Comparison of ENCODE assay signal across 8 mouse cellular contexts in the genomic region with DNA sequence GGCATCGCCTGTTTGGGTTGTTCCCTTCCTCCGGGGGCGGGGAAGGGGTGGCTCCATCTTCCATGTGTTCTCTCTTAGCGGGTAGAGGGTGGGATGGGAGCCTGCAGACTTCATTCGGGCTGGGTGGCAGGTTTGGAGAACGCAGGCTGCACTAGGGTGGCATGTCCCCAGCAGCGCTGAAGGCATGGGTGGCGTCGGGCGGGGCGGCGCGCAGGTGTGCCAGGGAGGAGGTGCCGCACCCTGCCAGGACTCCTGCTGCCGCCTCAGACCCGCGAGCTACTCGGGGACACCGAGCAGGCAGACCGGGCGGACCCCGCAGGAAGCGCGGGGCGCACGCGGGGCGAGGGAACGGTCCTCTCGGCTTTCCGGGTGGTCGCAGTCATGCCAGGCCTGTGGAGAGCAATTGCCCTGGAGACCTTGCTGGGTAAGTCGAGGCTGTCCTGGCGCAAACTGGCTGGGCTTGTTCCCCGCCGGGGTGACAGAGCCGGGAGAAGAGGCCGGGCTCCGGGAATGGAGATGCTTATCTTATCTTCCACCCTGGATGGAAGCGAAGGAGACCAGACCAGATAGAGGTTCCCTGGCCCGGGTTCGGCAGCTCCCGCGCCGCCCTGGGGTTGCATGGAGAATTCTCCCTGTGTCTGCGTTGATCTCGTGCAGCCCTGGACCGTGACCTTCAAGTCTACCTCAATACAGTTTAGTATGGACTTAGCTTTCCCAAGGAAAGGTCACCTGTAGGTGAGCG. TPM values are rescaled to one million over a fixed set of nuclear protein-coding genes. Genes with fewer than 3 reads are reported as not detected.
DNase-seq lines count a peak whose midpoint lies in the region; ATAC-seq and TF ChIP-seq lines count a peak whose summit lies in the region.

A gene (plus strand): TSS at position 95 of the 742 bp plus-strand sequence.

- H3K27ac ChIP-seq in liver, embryonic 12.5 days = no peak within 1 kb of the TSS
- H3K27ac ChIP-seq in forebrain, embryonic 12.5 days = no peak within 1 kb of the TSS
- no peak within 1 kb of the TSS for H3K27ac ChIP-seq in intestine, embryonic 14.5 days (ENCODE audit: low read depth)
- H3K27ac ChIP-seq in liver, embryonic 13.5 days = no peak within 1 kb of the TSS
- H3K27ac ChIP-seq in small intestine, adult 2 months (ENCODE audit: insufficient read depth, low read depth, low read length) = no peak within 1 kb of the TSS

- 4% methylated on average over 49 of the region's 49 CpGs for WGBS in liver, embryonic 12.5 days (ENCODE audit: insufficient replicate concordance)
- WGBS in forebrain, embryonic 12.5 days = 4% methylated on average over 49 of the region's 49 CpGs
- 2% methylated on average over 47 of the region's 49 CpGs for WGBS in intestine, embryonic 14.5 days
- WGBS in liver, embryonic 13.5 days (ENCODE audit: insufficient replicate concordance) = 4% methylated on average over 49 of the region's 49 CpGs
- 3% methylated on average over 49 of the region's 49 CpGs for WGBS in small intestine, adult 2 months

- no peak for TF ChIP-seq POLR2A in small intestine, adult 2 months (IDR thresholded peaks at IDR 0.05; ENCODE audit: low read depth, low read length)

- H3K9me3 ChIP-seq in liver, embryonic 12.5 days (replicated peaks) = no peaks in the 10 kb centered on the region
- no peaks in the 10 kb centered on the region for H3K9me3 ChIP-seq in forebrain, embryonic 12.5 days
- H3K9me3 ChIP-seq in intestine, embryonic 14.5 days (ENCODE audit: control insufficient read depth, low read length) = no peaks in the 10 kb centered on the region
- no peaks in the 10 kb centered on the region for H3K9me3 ChIP-seq in liver, embryonic 13.5 days (replicated peaks)

- peak within 1 kb of the TSS; percentile 16; the same call in 1 of the 2 replicates for H3K4me3 ChIP-seq in liver, embryonic 12.5 days
- H3K4me3 ChIP-seq in forebrain, embryonic 12.5 days (replicated peaks) = peak within 1 kb of the TSS; percentile 37
- peak within 1 kb of the TSS; percentile 20 for H3K4me3 ChIP-seq in intestine, embryonic 14.5 days (ENCODE audit: low read depth, low read length)
- H3K4me3 ChIP-seq in liver, embryonic 13.5 days (replicated peaks) = no peak within 1 kb of the TSS
- peak within 1 kb of the TSS; percentile 41 for H3K4me3 ChIP-seq in small intestine, adult 2 months (ENCODE audit: low read depth, low read length)

- H3K27me3 ChIP-seq in liver, embryonic 12.5 days (replicated peaks) = peaks cover 71% of the 10 kb centered on the region
- peaks cover 50% of the 10 kb centered on the region for H3K27me3 ChIP-seq in forebrain, embryonic 12.5 days
- peaks cover 30% of the 10 kb centered on the region for H3K27me3 ChIP-seq in intestine, embryonic 14.5 days (replicated peaks; ENCODE audit: control insufficient read depth, insufficient read depth, low read length)
- peaks cover 59% of the 10 kb centered on the region for H3K27me3 ChIP-seq in liver, embryonic 13.5 days
- H3K27me3 ChIP-seq in small intestine, adult 2 months (ENCODE audit: control insufficient read depth, insufficient read depth, low read length) = peaks cover 37% of the 10 kb centered on the region

- peaks cover 4% of the 10 kb centered on the region; the same call in 1 of the 2 replicates for H3K4me1 ChIP-seq in liver, embryonic 12.5 days
- H3K4me1 ChIP-seq in forebrain, embryonic 12.5 days = peaks cover 10% of the 10 kb centered on the region
- H3K4me1 ChIP-seq in intestine, embryonic 14.5 days (replicated peaks; ENCODE audit: control insufficient read depth, insufficient read depth, low read length) = peaks cover 11% of the 10 kb centered on the region
- H3K4me1 ChIP-seq in liver, embryonic 13.5 days (replicated peaks) = no peaks in the 10 kb centered on the region; the same call in 1 of the 2 replicates
- H3K4me1 ChIP-seq in small intestine, adult 2 months (ENCODE audit: control insufficient read depth, insufficient read depth, insufficient read length, low read length) = peaks cover 5% of the 10 kb centered on the region

- ATAC-seq in liver, embryonic 12.5 days = no peak
- ATAC-seq in forebrain, embryonic 12.5 days (ENCODE audit: low FRiP score) = no peak
- 0 out of 2 replicates have a peak, but pooled peaks have one; percentile 40 for ATAC-seq in intestine, embryonic 14.5 days (replicated peaks; ENCODE audit: low FRiP score, low TSS enrichment, low read depth)
- ATAC-seq in liver, embryonic 13.5 days (ENCODE audit: low read depth) = no peak

- H3K9ac ChIP-seq in liver, embryonic 12.5 days = no peak within 1 kb of the TSS
- H3K9ac ChIP-seq in forebrain, embryonic 12.5 days = peak within 1 kb of the TSS; percentile 42
- no peak within 1 kb of the TSS for H3K9ac ChIP-seq in intestine, embryonic 14.5 days (ENCODE audit: low read length)
- no peak within 1 kb of the TSS for H3K9ac ChIP-seq in liver, embryonic 13.5 days

- no peak for TF ChIP-seq CTCF in small intestine, adult 2 months (IDR thresholded peaks at IDR 0.05; ENCODE audit: extremely low read depth, insufficient read length, insufficient replicate concordance, low read depth, low read length)

- no peaks in the 10 kb centered on the region for H3K36me3 ChIP-seq in liver, embryonic 12.5 days
- no peaks in the 10 kb centered on the region for H3K36me3 ChIP-seq in forebrain, embryonic 12.5 days (replicated peaks)
- H3K36me3 ChIP-seq in intestine, embryonic 14.5 days (ENCODE audit: control insufficient read depth, insufficient read depth, low read length) = no peaks in the 10 kb centered on the region
- no peaks in the 10 kb centered on the region for H3K36me3 ChIP-seq in liver, embryonic 13.5 days
- no peaks in the 10 kb centered on the region for H3K36me3 ChIP-seq in small intestine, adult 2 months (ENCODE audit: control insufficient read depth, insufficient read depth, low read length)

- DNase-seq in liver = no peak
- DNase-seq in intestine, embryonic 14.5 days (ENCODE audit: low spot score) = peak; percentile 64
- DNase-seq in liver, embryonic 13.5 days = no peak
- no peak for DNase-seq in cerebellum, postnatal 36 days
- DNase-seq in thymus, postnatal 14 days = no peak

- H3K4me2 ChIP-seq in liver, embryonic 12.5 days = peak within 1 kb of the TSS; percentile 41; the same call in 1 of the 2 replicates
- H3K4me2 ChIP-seq in forebrain, embryonic 12.5 days = peak within 1 kb of the TSS; percentile 59
- peak within 1 kb of the TSS; percentile 44 for H3K4me2 ChIP-seq in intestine, embryonic 14.5 days (ENCODE audit: low read length)
- 0 out of 2 replicates have a peak within 1 kb of the TSS, but pooled peaks have one; percentile 8 for H3K4me2 ChIP-seq in liver, embryonic 13.5 days

RNA-seq across cellular contexts. Expression of the gene that starts here (rescaled TPM):
- not detected in 2 replicates for polyA plus RNA-seq in liver, embryonic 12.5 days (2016; fragmentation: Nextera tagmentation; extraction: Ambion mirVana)
- 0.08 TPM in 2 replicates for polyA plus RNA-seq in forebrain, embryonic 12.5 days (2016; fragmentation: Nextera tagmentation; extraction: Ambion mirVana)
- 0.07 and 0.09 TPM in 2 replicates for polyA plus RNA-seq in intestine, embryonic 14.5 days (2014; fragmentation: Nextera tagmentation; extraction: Ambion mirVana)
- polyA plus RNA-seq in liver, embryonic 13.5 days (2015; fragmentation: Nextera tagmentation; extraction: Ambion mirVana) = not detected in 2 replicates
- polyA plus RNA-seq in small intestine, adult 2 months (2012; rRNA removed) = 0.32 and 6.7 TPM in 2 replicates

Comparison
In these comparisons a context has a peak if more than half of its experiments do, and no peak if none do; other contexts are left out.
1. Peak in DNase-seq, ATAC-seq, H3K4me3 ChIP-seq and H3K4me2 ChIP-seq in intestine, embryonic 14.5 days; RNA of the gene not detected or under 1 TPM.
2. H3K4me2 ChIP-seq: peak in every context shown above with its lines; median percentile 59 in forebrain, embryonic 12.5 days; 44 in intestine, embryonic 14.5 days; 41 in liver, embryonic 12.5 days; 8 in liver, embryonic 13.5 days.